Mouse (Mus musculus) forebrain, embryonic 16.5 days (tissue): ENCODE measurements around the gene Nrip3. TPM values are rescaled to one million over a fixed set of nuclear protein-coding genes. Genes with fewer than 3 reads are reported as not detected.

ENCODE experiments used
- ATAC-seq: fragments of 200-750 bp; cut with Nextera tagmentation; 2 replicates; pipeline ENCODE4 v1.8.0; 2017; ENCODE audit warnings: mild to moderate bottlenecking, moderate library complexity
- H3K27ac ChIP-seq: fragments of 300-500 bp; sonication (generic); 2 replicates; pipeline ENCODE4 v1.5.1; 2014; ENCODE audit warnings: low read length, control low read depth
- H3K27me3 ChIP-seq: fragments of 300-500 bp; sonication (generic); replicated peaks from 2 replicates; pipeline ENCODE4 v1.6.1; 2014; ENCODE audit warnings: low read length; ENCODE audit not compliant: control insufficient read depth, insufficient read depth
- H3K36me3 ChIP-seq: fragments of 300-500 bp; sonication (generic); 2 replicates; pipeline ENCODE4 v1.6.1; 2014; ENCODE audit not compliant: control insufficient read depth, insufficient read depth
- H3K4me1 ChIP-seq: fragments of 300-500 bp; sonication (generic); replicated peaks from 2 replicates; pipeline ENCODE4 v1.6.1; 2014; ENCODE audit warnings: low read length; ENCODE audit not compliant: control insufficient read depth, insufficient read depth
- H3K4me2 ChIP-seq: fragments of 300-500 bp; sonication (generic); 2 replicates; pipeline ENCODE4 v1.6.1; 2014; ENCODE audit warnings: mild to moderate bottlenecking, low read length, control low read depth
- H3K4me3 ChIP-seq: fragments of 300-500 bp; sonication (generic); replicated peaks from 2 replicates; pipeline ENCODE4 v1.5.1; 2014; ENCODE audit warnings: mild to moderate bottlenecking, low read length, control low read depth
- H3K9ac ChIP-seq: fragments of 300-500 bp; sonication (generic); replicated peaks from 2 replicates; pipeline ENCODE4 v1.6.1; 2014; ENCODE audit warnings: low read depth, low read length, control low read depth
- H3K9me3 ChIP-seq: fragments of 300-500 bp; sonication (generic); 2 replicates; pipeline ENCODE4 v1.6.1; 2016; ENCODE audit warnings: low read length; ENCODE audit not compliant: control insufficient read depth
- WGBS: fragments of 180-500 bp; shearing (Covaris S2); extraction: QIAGEN DNeasy Blood & Tissue Kit; methylation state at CpG from one replicate; pipeline ENCODE4 v1.1.7; 2014; 5-methylcytosine and 5-hydroxymethylcytosine counted together
- polyA plus RNA-seq: library from polyadenylated mRNA; unstranded; fragments of >200 nt; fragmentation: Nextera tagmentation; extraction: Ambion mirVana; gene quantifications from 2 replicates; pipeline ENCODE4 v1.2.1, GENCODE M21; 2015

Gene Nrip3
- polyA plus RNA-seq, 1 experiment from 2014 or later: 7.9 TPM

DNA sequence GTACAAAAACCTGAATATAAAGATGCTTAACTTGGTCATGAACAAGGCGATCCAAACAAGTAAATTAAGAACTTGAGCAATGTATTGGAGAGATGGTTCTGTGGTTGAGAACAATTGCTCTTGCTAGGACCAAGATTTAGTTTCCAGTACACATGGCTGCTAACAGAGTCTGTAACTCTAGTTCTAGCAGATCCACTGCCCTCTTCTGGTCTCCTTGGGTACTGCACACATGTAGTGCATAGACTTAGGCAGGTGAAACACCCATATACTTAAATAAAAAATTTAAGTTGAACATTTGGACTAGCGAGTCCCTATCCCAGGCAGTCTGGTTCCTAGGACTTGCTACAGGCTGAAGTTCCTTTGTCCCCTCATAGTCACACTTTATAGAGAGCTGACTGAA lies 59.2 kb downstream of the Nrip3 start:
- Histone ChIP-seq H3K4me2 (no peak overlapping the region), H3K36me3 (no peaks in the 10 kb centered on the region), H3K4me3 (no peak overlapping the region), H3K27me3 (no peaks in the 10 kb centered on the region), H3K9ac (no peak overlapping the region), H3K4me1 (no peaks in the 10 kb centered on the region), H3K9me3 (no peaks in the 10 kb centered on the region), H3K27ac (no peak overlapping the region)
- ATAC-seq: no peak
- 96% methylated on average over 2 of the region's 2 CpGs for WGBS

DNA sequence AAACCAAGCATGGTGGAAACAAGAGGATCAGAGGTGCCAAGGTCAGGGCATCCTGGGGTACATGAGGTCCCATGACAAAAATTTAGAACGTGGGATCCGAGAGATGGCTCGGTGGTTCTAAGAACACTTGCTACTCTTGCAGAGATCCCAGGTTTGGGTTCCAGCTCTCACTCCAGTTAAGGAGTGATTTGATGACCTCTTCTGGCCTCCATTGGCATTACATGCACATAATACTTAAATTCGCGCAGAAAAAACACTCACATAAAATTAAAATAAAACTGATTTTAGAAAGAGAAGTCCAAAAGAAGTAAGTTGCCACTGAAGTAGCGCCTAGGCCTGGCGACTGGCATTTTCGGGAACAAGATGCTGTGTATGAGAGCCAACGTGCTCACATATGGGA lies 62.5 kb downstream of the Nrip3 start:
- no peak for ATAC-seq
- Histone ChIP-seq H3K27ac (no peak overlapping the region), H3K4me3 (no peak overlapping the region), H3K4me2 (no peak overlapping the region), H3K36me3 (no peaks in the 10 kb centered on the region), H3K27me3 (no peaks in the 10 kb centered on the region), H3K4me1 (no peaks in the 10 kb centered on the region), H3K9ac (no peak overlapping the region), H3K9me3 (no peaks in the 10 kb centered on the region)
- 65% methylated on average over 9 of the region's 9 CpGs for WGBS

DNA sequence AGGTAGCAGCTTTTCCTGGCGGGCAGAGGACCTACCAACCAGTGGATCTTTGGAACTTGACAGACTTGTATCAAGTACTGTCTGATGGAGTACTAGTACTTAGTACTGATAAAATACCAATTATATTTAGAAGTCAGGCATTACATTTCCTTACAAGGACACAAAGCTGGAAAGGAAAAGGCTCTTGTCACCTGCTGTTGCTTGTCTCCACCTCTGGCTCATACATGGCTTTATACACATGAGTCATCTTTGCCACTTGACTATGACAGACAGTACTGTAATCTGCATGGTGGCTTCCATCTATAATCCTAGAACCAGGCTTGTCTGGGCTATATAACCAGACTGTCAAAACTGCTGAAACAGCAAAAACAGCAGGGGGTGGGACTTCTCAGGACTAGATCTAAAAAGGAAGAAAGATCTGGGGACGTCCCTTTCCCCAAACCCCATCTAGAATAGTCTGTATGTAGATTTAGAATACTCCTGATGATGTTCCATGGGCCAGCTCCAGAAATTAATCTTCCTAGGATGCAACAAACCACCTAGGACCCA lies 68.3 kb downstream of the Nrip3 start:
- H3K9ac ChIP-seq: no peak overlapping the region
- no peak overlapping the region for H3K27ac ChIP-seq
- H3K27me3 ChIP-seq: no peaks in the 10 kb centered on the region
- H3K4me1 ChIP-seq: no peaks in the 10 kb centered on the region
- ATAC-seq: no peak
- 86% methylated on average over 2 of the region's 2 CpGs for WGBS
- no peaks in the 10 kb centered on the region; the same call in 1 of the 2 replicates for H3K36me3 ChIP-seq
- H3K4me3 ChIP-seq: no peak overlapping the region
- H3K9me3 ChIP-seq: no peaks in the 10 kb centered on the region
- H3K4me2 ChIP-seq: no peak overlapping the region

DNA sequence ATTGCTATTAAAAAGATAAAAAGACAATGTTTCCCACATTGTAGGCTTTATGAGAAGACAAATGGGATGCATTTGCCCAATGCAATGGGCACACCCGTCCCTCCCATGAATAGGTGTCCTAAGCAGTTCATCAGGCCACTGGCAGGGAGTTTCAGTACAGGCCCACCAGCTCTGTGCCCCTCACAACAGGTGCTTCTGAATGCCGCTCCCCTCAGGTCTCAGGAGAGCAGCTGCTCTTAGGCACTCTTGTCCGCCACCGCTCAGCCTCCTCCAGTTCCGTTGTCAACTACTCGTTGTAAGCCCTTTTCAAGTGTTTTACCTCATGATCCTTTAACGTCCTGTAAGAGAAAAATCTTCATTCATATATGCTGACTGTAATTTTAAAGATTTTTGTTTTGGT lies 69.6 kb downstream of the Nrip3 start:
- H3K27ac ChIP-seq: no peak overlapping the region
- ATAC-seq: no peak
- H3K36me3 ChIP-seq: no peaks in the 10 kb centered on the region; the same call in 1 of the 2 replicates
- no peak overlapping the region for H3K4me3 ChIP-seq
- H3K4me2 ChIP-seq: no peak overlapping the region
- H3K9ac ChIP-seq: no peak overlapping the region
- H3K4me1 ChIP-seq: no peaks in the 10 kb centered on the region
- 90% methylated on average over 7 of the region's 7 CpGs for WGBS
- H3K9me3 ChIP-seq: no peaks in the 10 kb centered on the region
- H3K27me3 ChIP-seq: no peaks in the 10 kb centered on the region

DNA sequence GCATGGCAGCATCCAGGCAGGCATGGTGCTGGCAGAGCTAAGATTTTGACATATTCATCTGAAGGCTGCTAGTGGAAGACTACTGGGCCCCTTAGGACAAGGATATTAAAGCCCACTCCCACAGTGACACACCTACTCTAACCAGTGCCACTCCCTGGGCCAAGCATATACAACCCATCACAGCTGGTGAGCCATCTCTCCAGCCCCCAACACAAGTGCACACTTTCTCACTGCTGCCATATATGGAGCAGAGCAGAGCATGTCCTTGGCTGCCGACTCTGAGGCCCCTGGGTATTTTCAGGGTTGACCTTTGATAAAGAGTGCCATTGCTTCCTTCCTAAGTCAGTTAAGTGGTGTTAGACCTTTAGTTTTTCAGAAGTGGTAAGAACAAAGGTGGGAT lies 71.8 kb downstream of the Nrip3 start:
- 83% methylated on average over 1 of the region's 1 CpGs for WGBS
- H3K36me3 ChIP-seq: no peaks in the 10 kb centered on the region; the same call in 1 of the 2 replicates
- no peaks in the 10 kb centered on the region; the same call in 1 of the 2 replicates for H3K4me1 ChIP-seq
- no peak overlapping the region for H3K4me2 ChIP-seq
- ATAC-seq: no peak
- no peak overlapping the region for H3K9ac ChIP-seq
- H3K27ac ChIP-seq: no peak overlapping the region
- no peak overlapping the region for H3K4me3 ChIP-seq
- H3K9me3 ChIP-seq: no peaks in the 10 kb centered on the region
- H3K27me3 ChIP-seq: no peaks in the 10 kb centered on the region

DNA sequence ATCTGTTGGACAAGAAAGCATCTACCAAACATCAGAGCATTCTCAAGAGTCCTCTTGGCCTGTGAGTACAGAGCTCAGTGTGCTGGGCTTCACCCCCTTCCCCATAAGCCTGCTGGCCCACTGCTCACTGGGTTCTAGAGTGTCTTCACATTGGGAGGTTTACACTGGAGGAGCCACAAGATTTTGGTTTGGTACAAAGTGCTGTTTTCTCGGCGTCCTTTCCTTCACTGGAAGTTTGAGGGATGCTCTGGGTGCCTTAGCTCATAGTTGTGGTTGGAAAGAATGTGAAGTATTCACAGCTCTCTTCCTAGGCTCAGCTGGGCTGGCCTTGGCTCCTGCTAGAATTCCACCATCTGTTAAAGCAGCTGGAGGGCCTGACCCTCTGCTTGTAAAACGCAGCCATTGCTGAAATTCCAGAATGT lies 72.9 kb downstream of the Nrip3 start:
- H3K9me3 ChIP-seq: no peaks in the 10 kb centered on the region
- 77% methylated on average over 3 of the region's 3 CpGs for WGBS

More for the DNA sequence above, 72.9 kb downstream of the Nrip3 start:
- no peak for ATAC-seq
- Histone ChIP-seq H3K4me2 (no peak overlapping the region), H3K4me1 (peaks cover 4% of the 10 kb centered on the region; the same call in 1 of the 2 replicates), H3K27ac (no peak overlapping the region), H3K36me3 (no peaks in the 10 kb centered on the region; the same call in 1 of the 2 replicates), H3K9ac (no peak overlapping the region), H3K27me3 (no peaks in the 10 kb centered on the region), H3K4me3 (no peak overlapping the region)

Other genes starting within 250 kb of the Nrip3 start
- gene St5, start 78.4 kb downstream of the Nrip3 start, polyA plus RNA-seq: 10.9 and 14.4 TPM in 2 replicates
- gene Akip1, start 78.3 kb downstream of the Nrip3 start, polyA plus RNA-seq: 13.0 and 19.4 TPM in 2 replicates
- gene BC051019, start 58.2 kb downstream of the Nrip3 start, polyA plus RNA-seq: 0.16 and 0.48 TPM in 2 replicates
- gene Ascl3, start 50.3 kb downstream of the Nrip3 start, polyA plus RNA-seq: not detected in 2 replicates
- gene Tmem9b, start 29.1 kb downstream of the Nrip3 start, polyA plus RNA-seq: 98.7 and 100 TPM in 2 replicates
- gene Scube2, start 83.7 kb upstream of the Nrip3 start, polyA plus RNA-seq: 0.46 and 0.70 TPM in 2 replicates
- gene Dennd5a, start 178.4 kb upstream of the Nrip3 start, polyA plus RNA-seq: 42.2 and 47.7 TPM in 2 replicates
- gene Tmem41b, start 204.9 kb upstream of the Nrip3 start, polyA plus RNA-seq: 68.4 and 70.2 TPM in 2 replicates
- 57.6 and 67.1 TPM in 2 replicates for gene Ipo7, start 236.2 kb upstream of the Nrip3 start, polyA plus RNA-seq